Mouse (Mus musculus): ENCODE results near the gene Gpr158.

GRCm38 (mm10) chr2:21497965-21498364 lies 130.6 kb downstream of the Gpr158 start:
- TF ChIP-seq CTCF (IDR thresholded peaks at IDR 0.05; ENCODE audit: low read depth): no peak
- TF ChIP-seq EP300 (optimal IDR thresholded peaks at IDR 0.05): no peak

All from stomach, postnatal 0 days (tissue).